Mouse (Mus musculus): ENCODE results near the gene B430306N03Rik.

Gene B430306N03Rik

DNA sequence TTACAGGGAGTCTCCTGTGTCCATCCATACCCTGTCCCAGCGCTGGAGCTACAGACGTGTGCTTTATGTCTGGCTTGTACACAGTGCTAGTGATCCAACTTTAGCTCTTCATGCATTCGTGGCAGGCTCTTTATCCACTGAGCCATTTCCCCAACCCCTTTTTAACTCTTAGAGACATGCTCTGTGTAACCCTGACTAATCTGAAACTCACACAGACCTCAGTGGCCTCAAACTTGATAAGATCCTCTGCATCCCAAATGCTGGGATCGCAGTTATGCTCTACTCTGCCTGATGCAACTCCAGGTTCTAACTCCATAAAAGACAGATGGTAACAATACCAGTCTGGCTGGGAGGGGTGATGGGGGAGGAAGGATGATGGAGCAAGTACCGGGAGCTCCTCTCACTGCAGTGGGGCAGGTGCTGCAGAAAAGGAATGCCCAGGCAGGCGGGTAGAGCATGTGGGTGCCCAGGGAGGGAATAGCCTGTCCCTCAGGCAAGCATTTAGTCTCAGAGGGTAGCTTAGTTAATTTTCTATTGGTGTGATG lies 47.6 kb downstream of the B430306N03Rik start:
- DNase-seq = no peak

DNA sequence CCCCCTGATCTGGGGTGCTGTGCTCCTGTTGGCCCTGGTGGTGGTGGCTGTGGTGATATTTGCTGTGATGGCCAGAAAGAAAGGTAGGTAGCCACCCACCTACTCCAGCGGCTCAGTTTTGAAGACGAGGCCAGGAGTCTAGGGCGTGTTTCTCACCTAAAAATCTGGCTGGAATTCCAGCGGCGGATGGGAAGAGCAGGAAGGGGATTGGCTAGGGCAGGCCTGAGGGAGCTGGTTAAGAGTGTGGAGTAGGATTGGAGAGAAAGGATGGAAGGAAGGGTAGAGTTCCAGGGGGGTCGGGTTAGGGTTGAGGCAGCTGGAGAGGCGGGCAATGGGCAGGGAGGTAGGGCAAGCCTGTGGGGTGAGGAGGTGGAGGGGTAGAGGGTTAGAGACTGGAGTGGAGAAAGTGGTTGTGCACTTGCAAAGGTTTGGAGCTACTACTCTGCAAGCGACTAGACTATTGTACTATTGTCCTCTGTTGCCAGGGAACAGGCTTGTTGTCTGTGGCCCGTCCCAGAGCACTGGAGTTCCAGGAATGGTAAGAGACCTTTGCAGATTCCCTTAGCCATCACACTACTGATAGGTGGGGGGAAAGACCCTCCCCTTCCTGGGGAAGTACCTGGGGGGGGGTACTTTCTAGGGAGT lies 49.7 kb downstream of the B430306N03Rik start:
- no peak for DNase-seq

DNA sequence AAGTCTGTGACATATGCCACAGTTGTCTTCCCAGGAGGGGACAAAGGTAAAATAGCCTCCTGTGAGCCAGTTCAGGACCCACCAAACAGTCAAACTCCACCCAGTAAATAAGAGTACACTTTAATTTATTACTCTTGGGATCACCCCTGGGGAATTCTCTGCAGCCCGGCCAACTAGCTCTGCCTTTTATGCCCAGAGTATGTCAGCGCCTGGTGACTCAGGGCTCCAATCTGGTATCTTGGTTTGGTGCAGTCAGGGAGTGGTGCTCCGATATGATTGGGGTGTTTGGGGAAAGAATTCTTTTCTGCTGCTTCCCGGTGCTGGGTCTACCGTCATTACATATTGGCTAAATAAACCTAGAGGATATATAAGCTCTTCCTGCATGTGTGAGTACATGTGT lies 50.9 kb downstream of the B430306N03Rik start:
- DNase-seq = no peak

DNA sequence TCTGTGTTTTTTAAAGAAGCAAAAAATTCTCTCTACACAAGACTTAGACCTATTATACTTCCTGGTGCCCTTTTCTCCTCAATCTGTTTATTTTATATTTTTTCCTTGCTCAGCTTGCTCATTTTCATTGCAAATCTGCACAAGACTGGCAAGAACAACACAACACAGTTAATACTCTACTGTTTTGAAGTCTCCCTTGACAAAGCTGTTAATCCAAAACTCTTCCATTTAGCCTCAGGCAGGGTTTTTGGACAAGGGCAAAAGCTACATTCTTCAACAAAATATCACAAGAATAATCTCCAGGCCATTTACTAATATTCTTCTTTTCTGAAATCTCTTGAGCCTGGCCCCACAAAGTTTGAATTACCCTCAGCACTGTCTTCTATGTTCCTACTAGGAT lies 55.7 kb downstream of the B430306N03Rik start:
- no peak for DNase-seq

DNA sequence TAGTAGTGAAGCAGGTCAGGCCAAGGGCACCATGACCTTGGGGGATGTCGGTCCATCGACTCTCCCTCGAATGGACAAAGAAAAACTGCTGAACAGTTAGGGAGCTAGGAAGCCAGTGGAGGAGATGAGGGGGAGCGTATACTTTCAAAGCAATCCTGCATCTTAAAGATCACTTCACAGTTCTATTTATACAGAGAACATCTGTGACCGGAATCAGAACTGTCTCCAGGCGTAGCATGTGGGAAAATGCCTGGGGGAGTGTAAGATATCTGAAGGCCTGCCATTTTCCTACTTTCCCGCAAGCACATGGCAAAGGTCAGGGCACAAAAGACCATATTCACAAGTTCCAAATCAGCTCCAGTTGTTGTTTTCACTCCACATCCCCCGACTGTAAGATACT lies 57.0 kb downstream of the B430306N03Rik start:
- peak; percentile 38 for DNase-seq

DNA sequence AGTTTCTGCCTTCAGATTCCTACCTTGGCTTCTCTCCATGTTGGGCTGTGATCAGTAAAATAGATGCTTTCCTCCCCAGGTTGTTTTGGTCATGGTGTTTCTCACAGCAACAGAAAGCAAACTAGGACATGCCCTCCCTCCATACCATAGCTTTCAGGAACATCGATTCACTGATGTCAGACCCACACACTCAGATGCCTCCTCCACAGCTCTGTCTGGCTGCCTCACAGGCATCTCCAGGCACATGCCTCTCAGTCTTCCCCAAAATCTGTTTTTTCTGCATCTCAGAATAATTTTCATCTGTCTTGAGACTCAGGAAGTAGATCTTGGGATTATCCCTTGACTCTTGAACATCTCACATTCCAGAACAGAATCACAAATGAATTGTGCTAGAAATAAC lies 60.2 kb downstream of the B430306N03Rik start:
- no peak for DNase-seq

All from layer of hippocampus, adult 9-11 months (tissue).